Mouse (Mus musculus) gastrocnemius, adult 8-10 months (tissue): ENCODE measurements around the gene Cdk14. TPM values are rescaled to one million over a fixed set of nuclear protein-coding genes. Genes with fewer than 3 reads are reported as not detected.
"Not testable (repeated sequence)": the region's sequence is repeated elsewhere in the genome, so short reads cannot be mapped to it uniquely, and the experiment has no call there.

Experiments
- DNase-seq, 2 experiments: peaks; one replicate each; pipeline ENCODE4 v3.0.0; 2022; ENCODE audit warnings: low spot score in 2 of 2
- total RNA-seq, 4 experiments: library from RNA; stranded (reverse); gene quantifications; 2 replicates each; pipeline ENCODE4 v1.2.4; 2022

The Cdk14 gene
- total RNA-seq, 4 experiments from 2014 or later: 2.2 to 2.8 (median 2.3) TPM

GRCm38 (mm10) chr5:4917743-4918142 lies 502.4 kb downstream of the Cdk14 start:
- DNase-seq: no peak

- no peak for DNase-seq
Measured at GRCm38 (mm10) chr5:4917274-4917673, 502.8 kb downstream of the Cdk14 start.

- no peak for DNase-seq
Measured at GRCm38 (mm10) chr5:4916390-4917273, 503.5 kb downstream of the Cdk14 start.

GRCm38 (mm10) chr5:4904911-4905310 lies 515.2 kb downstream of the Cdk14 start:
- not testable (repeated sequence) for DNase-seq

GRCm38 (mm10) chr5:4898241-4898640 lies 521.9 kb downstream of the Cdk14 start:
- DNase-seq: no peak

- DNase-seq: no peak
Measured at GRCm38 (mm10) chr5:4894988-4895387, 525.1 kb downstream of the Cdk14 start.

GRCm38 (mm10) chr5:4893852-4894207 lies 526.3 kb downstream of the Cdk14 start:
- DNase-seq: no peak

GRCm38 (mm10) chr5:4893206-4893851 lies 526.8 kb downstream of the Cdk14 start:
- DNase-seq: no peak

GRCm38 (mm10) chr5:4892734-4893133 lies 527.4 kb downstream of the Cdk14 start:
- DNase-seq: no peak

GRCm38 (mm10) chr5:4891862-4892704 lies 528.0 kb downstream of the Cdk14 start:
- DNase-seq: no peak

GRCm38 (mm10) chr5:4887069-4887468 lies 533.0 kb downstream of the Cdk14 start:
- DNase-seq: no peak

GRCm38 (mm10) chr5:4882841-4883240 lies 537.3 kb downstream of the Cdk14 start:
- no peak for DNase-seq

GRCm38 (mm10) chr5:4880331-4880730 lies 539.8 kb downstream of the Cdk14 start:
- no peak for DNase-seq

GRCm38 (mm10) chr5:4878934-4879333 lies 541.2 kb downstream of the Cdk14 start:
- no peak for DNase-seq

- DNase-seq: no peak
Measured at GRCm38 (mm10) chr5:4877638-4878037, 542.5 kb downstream of the Cdk14 start.

GRCm38 (mm10) chr5:4877131-4877631 lies 542.9 kb downstream of the Cdk14 start:
- no peak for DNase-seq

- DNase-seq: no peak
Measured at GRCm38 (mm10) chr5:4876653-4877091, 543.4 kb downstream of the Cdk14 start.

GRCm38 (mm10) chr5:4870041-4870726 lies 549.9 kb downstream of the Cdk14 start:
- no peak for DNase-seq

- no peak for DNase-seq
Measured at GRCm38 (mm10) chr5:4868563-4869120, 551.5 kb downstream of the Cdk14 start.

- DNase-seq: no peak
Measured at GRCm38 (mm10) chr5:4867849-4868562, 552.1 kb downstream of the Cdk14 start.
